Mouse (Mus musculus): ENCODE results near the gene Desi1. TPM values are rescaled to one million over a fixed set of nuclear protein-coding genes. Genes with fewer than 3 reads are reported as not detected.
A peak's percentile ranks its signal among the peaks of the same experiment; 100 is the strongest.

The Desi1 gene
- polyA plus RNA-seq (2011; ENCODE audit: insufficient read length, low read depth, missing spikeins) = 49.4 and 50.2 TPM in 2 replicates

DNA sequence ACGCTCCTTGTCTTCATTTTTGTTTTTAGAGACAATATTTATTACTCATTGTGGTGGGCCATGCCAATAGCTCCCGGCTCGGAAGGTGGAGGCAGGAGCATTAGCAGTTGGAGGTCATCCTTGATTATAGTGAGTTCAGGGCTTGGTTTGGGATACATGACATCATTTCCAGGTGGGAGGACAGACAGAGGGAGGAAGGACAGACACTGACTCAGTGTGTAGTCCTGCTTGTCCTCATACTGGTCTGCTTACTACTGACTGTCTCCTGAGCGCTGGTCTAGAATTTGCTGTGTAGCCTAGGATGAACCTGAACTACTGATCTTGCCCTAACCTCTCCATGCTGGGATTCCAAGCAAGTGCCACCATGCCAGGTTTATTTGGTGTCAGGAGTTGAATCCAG is at the start of gene Desi1:
TSS of gene Desi1 (minus strand) at position 101 of the 400 bp plus-strand sequence.
- TF ChIP-seq CTCF (IDR thresholded peaks at IDR 0.05; ENCODE audit: borderline replicate concordance, insufficient read depth, low read length) (no peak), POLR2A (IDR thresholded peaks at IDR 0.05; ENCODE audit: low read depth, low read length) (no peak)
- Histone ChIP-seq H3K4me3 (ENCODE audit: insufficient read depth, low read length) (no peak within 1 kb of the TSS), H3K27ac (ENCODE audit: insufficient read depth, low read length) (no peak within 1 kb of the TSS)

DNA sequence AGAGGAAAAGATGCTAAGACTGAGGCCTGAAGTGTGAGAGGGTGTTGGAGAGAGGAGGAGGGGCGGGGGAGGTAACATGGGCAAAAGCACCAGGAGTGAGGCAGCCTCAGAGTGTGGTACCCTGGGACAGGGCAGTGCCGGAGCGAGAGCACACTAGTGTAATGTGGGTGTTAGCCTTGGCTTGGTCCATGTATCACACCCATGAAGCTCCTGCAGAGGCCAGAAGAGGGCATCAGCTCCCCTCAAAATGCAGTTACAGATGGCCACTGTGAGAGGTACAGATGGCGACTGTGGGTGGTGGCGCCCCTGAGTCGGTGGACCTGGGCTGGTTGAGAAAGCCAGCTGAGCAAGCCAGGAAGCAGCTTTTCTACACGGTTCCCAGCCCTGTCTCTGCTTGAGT is 47.5 kb upstream of the Desi1 start:
- Histone ChIP-seq H3K27ac (ENCODE audit: insufficient read depth, low read length) (no peak overlapping the region), H3K4me1 (ENCODE audit: control insufficient read depth, insufficient read depth, low read length) (no peaks in the 10 kb centered on the region), H3K4me3 (ENCODE audit: insufficient read depth, low read length) (no peak overlapping the region)
- TF ChIP-seq POLR2A (IDR thresholded peaks at IDR 0.05; ENCODE audit: low read depth, low read length) (no peak), CTCF (IDR thresholded peaks at IDR 0.05; ENCODE audit: borderline replicate concordance, insufficient read depth, low read length) (peak; percentile 63; the same call in 1 of the 2 replicates)

More for the DNA sequence above, at the start of gene Desi1:
- no peaks in the 10 kb centered on the region for H3K4me1 ChIP-seq (ENCODE audit: control insufficient read depth, insufficient read depth, low read length)

DNA sequence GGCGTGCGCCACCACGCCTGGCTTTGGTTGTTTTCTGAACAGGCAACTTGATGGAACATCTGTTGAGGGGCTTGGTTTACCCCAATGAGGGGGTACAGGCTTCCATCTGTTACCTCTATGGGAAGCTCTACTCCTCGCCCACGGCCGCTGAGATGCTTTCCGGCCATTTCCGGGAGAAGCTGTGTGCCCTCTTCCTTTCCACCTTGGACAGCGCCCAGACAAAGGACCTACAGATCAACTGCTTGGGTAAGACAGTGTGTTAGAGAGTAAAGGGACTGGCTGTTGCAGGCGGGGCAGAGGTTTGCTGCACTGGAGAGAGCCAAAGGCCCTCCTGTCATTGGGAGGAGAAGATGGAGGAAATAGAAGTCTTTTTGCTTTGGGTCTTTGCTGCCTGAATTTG is 46.2 kb upstream of the Desi1 start:
- no peak for TF ChIP-seq CTCF (IDR thresholded peaks at IDR 0.05; ENCODE audit: borderline replicate concordance, insufficient read depth, low read length)
- Histone ChIP-seq H3K27ac (ENCODE audit: insufficient read depth, low read length) (no peak overlapping the region), H3K4me1 (ENCODE audit: control insufficient read depth, insufficient read depth, low read length) (no peaks in the 10 kb centered on the region), H3K4me3 (ENCODE audit: insufficient read depth, low read length) (no peak overlapping the region)

DNA sequence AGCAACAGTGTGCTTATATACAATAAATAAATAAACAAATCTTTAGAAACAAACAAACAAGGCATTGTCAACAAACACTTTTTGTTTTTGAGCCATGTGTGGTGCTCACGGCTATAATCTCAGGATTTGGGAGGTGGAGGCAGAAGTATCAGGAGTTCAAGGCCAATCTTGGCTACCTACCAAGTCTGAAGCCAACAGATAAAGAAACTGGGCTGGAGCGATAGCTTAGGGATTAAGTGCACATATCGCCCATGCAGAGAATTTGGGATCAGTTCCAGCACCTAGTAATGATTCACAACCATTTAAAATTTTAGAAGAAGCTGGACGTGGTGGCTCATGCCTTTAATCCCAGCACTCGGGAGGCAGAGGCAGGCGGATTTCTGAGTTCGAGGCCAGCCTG is 39.8 kb upstream of the Desi1 start:
- Histone ChIP-seq H3K27ac (ENCODE audit: insufficient read depth, low read length) (no peak overlapping the region), H3K4me1 (ENCODE audit: control insufficient read depth, insufficient read depth, low read length) (no peaks in the 10 kb centered on the region), H3K4me3 (ENCODE audit: insufficient read depth, low read length) (no peak overlapping the region)
- no peak for TF ChIP-seq CTCF (IDR thresholded peaks at IDR 0.05; ENCODE audit: borderline replicate concordance, insufficient read depth, low read length)
- no peak for TF ChIP-seq POLR2A (IDR thresholded peaks at IDR 0.05; ENCODE audit: low read depth, low read length)

DNA sequence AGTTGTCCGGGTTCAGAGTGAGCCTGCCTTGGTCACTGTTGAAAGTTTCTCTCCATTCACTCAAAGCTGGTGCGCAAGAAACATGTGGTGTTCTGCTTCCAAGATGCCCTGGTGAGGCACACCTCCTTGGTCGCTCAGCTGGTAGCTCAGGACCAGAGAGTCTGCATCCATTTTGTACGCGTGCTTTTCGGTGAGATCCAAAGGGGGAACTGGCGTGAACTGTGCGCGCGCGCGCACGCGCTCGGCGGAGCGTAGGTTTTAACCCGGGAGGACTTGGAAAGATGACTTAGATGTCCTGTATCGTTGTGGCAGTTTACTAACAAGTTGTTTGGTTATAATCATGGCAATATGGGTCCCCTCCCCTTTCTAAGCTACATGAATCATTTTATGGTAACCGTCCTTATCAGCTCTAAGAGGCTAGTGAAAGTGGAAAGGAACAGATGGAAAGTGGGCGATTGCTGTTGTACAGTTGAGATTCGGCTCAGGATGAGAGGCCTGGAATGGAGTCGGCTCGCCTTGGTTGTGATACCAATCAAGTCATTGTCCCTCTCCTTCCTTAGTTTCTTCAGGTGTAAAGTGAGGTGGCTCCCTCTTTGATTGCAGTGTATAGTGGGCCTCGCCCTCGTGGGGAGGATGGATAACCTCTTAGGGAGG is 38.3 kb upstream of the Desi1 start:
- no peak overlapping the region for H3K27ac ChIP-seq (ENCODE audit: insufficient read depth, low read length)
- no peak overlapping the region for H3K4me3 ChIP-seq (ENCODE audit: insufficient read depth, low read length)

DNA sequence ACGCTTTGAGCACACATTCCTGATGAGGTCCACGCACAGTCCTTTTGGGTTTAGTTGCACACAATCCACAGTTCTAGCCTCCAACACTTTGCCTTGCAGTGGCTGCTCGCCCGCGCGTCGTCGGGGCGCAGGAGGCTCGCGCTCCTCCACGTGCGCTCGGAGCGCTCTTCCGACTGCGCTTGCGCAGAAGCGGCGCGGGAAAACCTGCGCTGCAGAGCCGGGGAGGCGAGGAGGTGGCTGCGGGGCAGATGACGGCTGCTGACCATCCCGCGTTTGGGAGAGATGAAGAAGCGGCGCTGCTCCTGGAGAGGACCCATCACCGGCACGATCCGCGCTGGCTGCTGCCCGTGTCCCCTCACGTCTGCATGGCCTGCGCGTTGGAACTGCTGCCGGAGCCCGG is 36.2 kb upstream of the Desi1 start, which contains the start of gene Mei1:
TSS of gene Mei1 (plus strand) at position 99 of the 400 bp plus-strand sequence.
- Histone ChIP-seq H3K27ac (ENCODE audit: insufficient read depth, low read length) (no peak within 1 kb of the TSS), H3K4me1 (ENCODE audit: control insufficient read depth, insufficient read depth, low read length) (no peaks in the 10 kb centered on the region), H3K4me3 (ENCODE audit: insufficient read depth, low read length) (no peak within 1 kb of the TSS)
- TF ChIP-seq POLR2A (IDR thresholded peaks at IDR 0.05; ENCODE audit: low read depth, low read length) (no peak), CTCF (IDR thresholded peaks at IDR 0.05; ENCODE audit: borderline replicate concordance, insufficient read depth, low read length) (no peak)

More for the DNA sequence above, 38.3 kb upstream of the Desi1 start:
- no peaks in the 10 kb centered on the region for H3K4me1 ChIP-seq (ENCODE audit: control insufficient read depth, insufficient read depth, low read length)
- TF ChIP-seq POLR2A (IDR thresholded peaks at IDR 0.05; ENCODE audit: low read depth, low read length) = no peak
- TF ChIP-seq CTCF (IDR thresholded peaks at IDR 0.05; ENCODE audit: borderline replicate concordance, insufficient read depth, low read length) = no peak

DNA sequence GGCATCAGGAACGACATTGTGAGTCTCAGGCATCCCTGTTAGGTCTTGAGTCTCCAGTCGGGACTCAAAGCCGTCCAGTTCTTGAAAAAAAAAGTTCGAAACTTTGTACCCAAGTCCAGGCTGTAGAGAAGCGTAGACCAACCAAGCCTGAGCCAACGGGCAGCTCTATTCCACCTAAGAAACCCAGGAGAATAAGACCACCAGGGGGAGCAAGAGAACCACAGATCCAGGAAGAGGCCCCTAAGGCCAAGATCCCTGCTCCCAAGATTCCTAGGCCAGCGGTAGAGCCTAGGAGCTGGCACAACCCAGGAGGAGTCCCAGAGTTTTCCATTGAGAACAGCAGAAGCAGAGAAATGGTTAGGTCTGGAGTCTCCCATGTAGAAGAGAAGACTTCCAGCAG is 31.8 kb upstream of the Desi1 start:
- H3K4me3 ChIP-seq (ENCODE audit: insufficient read depth, low read length) = no peak overlapping the region
- TF ChIP-seq POLR2A (IDR thresholded peaks at IDR 0.05; ENCODE audit: low read depth, low read length) = no peak
- no peak for TF ChIP-seq CTCF (IDR thresholded peaks at IDR 0.05; ENCODE audit: borderline replicate concordance, insufficient read depth, low read length)
- H3K4me1 ChIP-seq (ENCODE audit: control insufficient read depth, insufficient read depth, low read length) = no peaks in the 10 kb centered on the region
- no peak overlapping the region for H3K27ac ChIP-seq (ENCODE audit: insufficient read depth, low read length)

DNA sequence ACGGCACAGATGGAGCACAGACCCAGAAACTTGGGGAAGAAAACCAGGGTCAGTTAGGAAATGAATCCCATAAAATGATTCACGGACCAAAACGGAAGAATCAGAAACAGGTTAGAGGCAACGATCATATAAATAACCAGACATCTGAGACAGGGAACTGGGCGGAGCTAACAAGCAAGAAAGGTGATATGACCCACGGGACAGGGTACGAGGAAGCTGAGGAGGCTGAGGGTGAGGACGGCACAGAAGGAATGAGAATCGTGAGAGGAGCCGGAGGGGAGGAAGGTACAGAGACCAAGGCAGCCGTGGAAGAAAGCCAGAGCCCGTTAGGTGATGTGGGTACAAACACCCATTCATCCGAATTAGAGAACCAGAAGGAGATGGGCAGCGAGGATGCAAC is 30.2 kb upstream of the Desi1 start:
- no peak overlapping the region for H3K27ac ChIP-seq (ENCODE audit: insufficient read depth, low read length)
- no peak overlapping the region for H3K4me3 ChIP-seq (ENCODE audit: insufficient read depth, low read length)
- H3K4me1 ChIP-seq (ENCODE audit: control insufficient read depth, insufficient read depth, low read length) = no peaks in the 10 kb centered on the region
- TF ChIP-seq POLR2A (IDR thresholded peaks at IDR 0.05; ENCODE audit: low read depth, low read length) = no peak
- TF ChIP-seq CTCF (IDR thresholded peaks at IDR 0.05; ENCODE audit: borderline replicate concordance, insufficient read depth, low read length) = no peak

DNA sequence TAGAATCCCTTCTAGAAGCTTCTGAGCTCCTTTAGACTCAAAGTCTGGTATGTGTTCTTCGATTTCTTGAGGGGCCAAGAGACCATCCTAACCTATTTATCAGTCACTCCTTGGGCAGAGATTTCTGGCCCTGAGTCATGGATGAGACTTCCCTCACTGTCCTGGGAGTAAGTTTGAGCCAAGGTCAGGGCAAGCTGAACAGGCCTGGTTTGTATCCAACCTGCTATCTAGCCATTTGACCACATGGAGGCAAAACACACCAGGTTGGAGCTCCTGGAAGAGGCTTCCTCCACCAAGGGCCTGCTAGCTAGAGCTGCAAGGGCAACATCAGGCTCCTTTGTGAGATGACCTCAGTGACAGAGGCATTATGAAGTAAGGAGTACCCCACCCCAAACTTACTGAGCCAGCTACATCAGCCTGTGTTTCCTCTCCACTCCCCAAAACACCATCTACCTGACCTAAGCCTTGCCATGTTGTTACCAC is 25.1 kb upstream of the Desi1 start, which contains the start of gene 4930407I10Rik:
TSS of gene 4930407I10Rik (plus strand) at position 433 of the 483 bp plus-strand sequence.
- Histone ChIP-seq H3K4me3 (ENCODE audit: insufficient read depth, low read length) (no peak within 1 kb of the TSS), H3K4me1 (ENCODE audit: control insufficient read depth, insufficient read depth, low read length) (no peaks in the 10 kb centered on the region), H3K27ac (ENCODE audit: insufficient read depth, low read length) (no peak within 1 kb of the TSS)
- no peak for TF ChIP-seq POLR2A (IDR thresholded peaks at IDR 0.05; ENCODE audit: low read depth, low read length)
- TF ChIP-seq CTCF (IDR thresholded peaks at IDR 0.05; ENCODE audit: borderline replicate concordance, insufficient read depth, low read length) = no peak

DNA sequence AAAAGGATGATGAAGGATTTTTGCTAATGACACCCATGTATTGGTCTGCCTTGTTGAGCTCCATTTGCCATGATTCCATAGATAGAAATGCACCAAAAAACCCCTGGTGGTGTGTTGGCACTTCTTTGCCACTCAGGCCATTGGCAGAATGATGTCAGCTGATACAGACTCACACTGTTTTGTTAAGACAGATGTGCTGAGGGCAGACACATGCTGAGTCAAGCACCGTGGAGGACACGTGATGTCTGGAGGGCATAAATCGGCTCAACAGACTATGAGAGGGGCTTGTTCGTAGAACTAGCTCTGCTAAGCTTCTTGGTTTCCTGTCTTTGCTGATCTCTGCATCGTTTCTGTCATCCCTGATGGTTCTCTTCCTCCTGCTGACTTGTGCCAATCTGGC is 18.9 kb upstream of the Desi1 start:
- Histone ChIP-seq H3K4me3 (ENCODE audit: insufficient read depth, low read length) (no peak overlapping the region), H3K4me1 (ENCODE audit: control insufficient read depth, insufficient read depth, low read length) (no peaks in the 10 kb centered on the region), H3K27ac (ENCODE audit: insufficient read depth, low read length) (no peak overlapping the region)
- no peak for TF ChIP-seq CTCF (IDR thresholded peaks at IDR 0.05; ENCODE audit: borderline replicate concordance, insufficient read depth, low read length)
- TF ChIP-seq POLR2A (IDR thresholded peaks at IDR 0.05; ENCODE audit: low read depth, low read length) = no peak
